Mouse (Mus musculus) thymus, adult 2 months (tissue): ENCODE results near the gene Gm26920. TPM values are rescaled to one million over a fixed set of nuclear protein-coding genes. Genes with fewer than 3 reads are reported as not detected.

Experiments
- DNase-seq: peaks from one replicate; pipeline ENCODE4 v3.0.0; 2021
- H3K27ac ChIP-seq: fragments of 200-500 bp; 2 replicates; pipeline ENCODE4 v1.5.1; 2012; ENCODE audit warnings: low read length, control low read depth; ENCODE audit not compliant: control insufficient read depth, insufficient read depth
- H3K27me3 ChIP-seq: fragments of 200-500 bp; 2 replicates; pipeline ENCODE4 v1.6.1; 2012; ENCODE audit warnings: mild to moderate bottlenecking, low read length, moderate library complexity, mixed read lengths; ENCODE audit not compliant: control insufficient read depth, insufficient read depth
- H3K36me3 ChIP-seq: fragments of 200-500 bp; 2 replicates; pipeline ENCODE4 v1.6.1; 2012; ENCODE audit warnings: mild to moderate bottlenecking, low read length, moderate library complexity; ENCODE audit not compliant: control insufficient read depth, insufficient read depth
- H3K4me1 ChIP-seq: fragments of 200-500 bp; replicated peaks from 2 replicates; pipeline ENCODE4 v1.6.1; 2012; ENCODE audit warnings: low read length; ENCODE audit not compliant: control insufficient read depth, insufficient read depth
- H3K4me3 ChIP-seq: fragments of 200-500 bp; 2 replicates; pipeline ENCODE4 v1.5.1; 2012; ENCODE audit warnings: mild to moderate bottlenecking, low read length, control low read depth, moderate library complexity; ENCODE audit not compliant: control insufficient read depth, insufficient read depth
- CTCF ChIP-seq: fragments of 200-500 bp; IDR thresholded peaks from 2 replicates; pipeline ENCODE4 v1.5.1; 2012; ENCODE audit warnings: mild to moderate bottlenecking, control low read depth, low read length, moderate library complexity, borderline replicate concordance; ENCODE audit not compliant: control insufficient read depth, poor library complexity, insufficient read depth; ENCODE audit errors: extremely low read depth
- POLR2A ChIP-seq: fragments of 200-500 bp; IDR thresholded peaks from 2 replicates; pipeline ENCODE4 v1.6.1; 2012; ENCODE audit warnings: mild to moderate bottlenecking, low read length, control low read depth, moderate library complexity; ENCODE audit not compliant: control insufficient read depth, poor library complexity, insufficient read depth; ENCODE audit errors: extremely low read depth
- WGBS: fragments of 180-500 bp; shearing (Covaris S2); methylation state at CpG from one replicate; pipeline ENCODE4 v1.1.7; 2018; 5-methylcytosine and 5-hydroxymethylcytosine counted together
- polyA plus RNA-seq: library from polyadenylated mRNA; depleted of rRNA; stranded (reverse); fragments of >200 nt; gene quantifications from 2 replicates; pipeline ENCODE4 v1.2.3, GENCODE M21; 2012; rRNA removed

Gene Gm26920
- polyA plus RNA-seq, 1 experiment = not detected

GRCm38 (mm10) chr7:30012956-30013363 lies 77.2 kb downstream of the Gm26920 start:
- Histone ChIP-seq H3K27ac (no peak overlapping the region), H3K27me3 (no peaks in the 10 kb centered on the region), H3K4me3 (no peak overlapping the region), H3K4me1 (no peaks in the 10 kb centered on the region; the same call in 1 of the 2 replicates), H3K36me3 (no peaks in the 10 kb centered on the region)
- peak; percentile 56 for DNase-seq
- WGBS = 78% methylated on average over 4 of the region's 4 CpGs
- no peak for TF ChIP-seq POLR2A
- TF ChIP-seq CTCF = no peak

GRCm38 (mm10) chr7:30010551-30011195 lies 79.5 kb downstream of the Gm26920 start:
- TF ChIP-seq POLR2A = no peak
- TF ChIP-seq CTCF = no peak
- Histone ChIP-seq H3K36me3 (no peaks in the 10 kb centered on the region), H3K4me3 (no peak overlapping the region), H3K27ac (no peak overlapping the region), H3K4me1 (no peaks in the 10 kb centered on the region; the same call in 1 of the 2 replicates), H3K27me3 (no peaks in the 10 kb centered on the region)
- no peak for DNase-seq
- WGBS = 92% methylated on average over 10 of the region's 10 CpGs

GRCm38 (mm10) chr7:30009321-30010085 lies 80.7 kb downstream of the Gm26920 start:
- no peak overlapping the region for H3K27ac ChIP-seq

GRCm38 (mm10) chr7:30008020-30008690 lies 82.1 kb downstream of the Gm26920 start:
- Histone ChIP-seq H3K27me3 (no peaks in the 10 kb centered on the region), H3K27ac (0 out of 2 replicates have a peak overlapping the region, but pooled peaks have one; percentile 8), H3K4me3 (no peak overlapping the region), H3K4me1 (no peaks in the 10 kb centered on the region; the same call in 1 of the 2 replicates), H3K36me3 (no peaks in the 10 kb centered on the region)
- TF ChIP-seq CTCF (no peak), POLR2A (no peak)
- DNase-seq = no peak
- 85% methylated on average over 6 of the region's 6 CpGs for WGBS

More at GRCm38 (mm10) chr7:30009321-30010085, 80.7 kb downstream of the Gm26920 start:
- Histone ChIP-seq H3K4me3 (no peak overlapping the region), H3K4me1 (no peaks in the 10 kb centered on the region; the same call in 1 of the 2 replicates), H3K36me3 (no peaks in the 10 kb centered on the region), H3K27me3 (no peaks in the 10 kb centered on the region)
- TF ChIP-seq POLR2A (no peak), CTCF (no peak)
- 93% methylated on average over 21 of the region's 21 CpGs for WGBS
- DNase-seq = no peak

GRCm38 (mm10) chr7:30007601-30008000 lies 82.6 kb downstream of the Gm26920 start:
- H3K4me1 ChIP-seq = no peaks in the 10 kb centered on the region; the same call in 1 of the 2 replicates
- TF ChIP-seq POLR2A (no peak), CTCF (no peak)
- H3K27me3 ChIP-seq = no peaks in the 10 kb centered on the region
- H3K36me3 ChIP-seq = no peaks in the 10 kb centered on the region
- 97% methylated on average over 1 of the region's 1 CpGs for WGBS
- H3K27ac ChIP-seq = no peak overlapping the region
- DNase-seq = no peak
- H3K4me3 ChIP-seq = no peak overlapping the region

Other genes starting within 250 kb of the Gm26920 start
- gene Zfp940, start 236.7 kb downstream of the Gm26920 start, polyA plus RNA-seq = 0.89 and 1.0 TPM in 2 replicates
- gene Zfp420, start 230.4 kb downstream of the Gm26920 start, polyA plus RNA-seq = 1.3 and 1.5 TPM in 2 replicates
- 2.5 and 3.5 TPM in 2 replicates for gene Zfp27, start 183.8 kb downstream of the Gm26920 start, polyA plus RNA-seq
- 0.36 and 0.63 TPM in 2 replicates for gene Zfp383, start 182.2 kb downstream of the Gm26920 start, polyA plus RNA-seq
- 11.8 and 12.3 TPM in 2 replicates for gene Zfp74, start 136.3 kb downstream of the Gm26920 start, polyA plus RNA-seq
- 4.4 and 4.6 TPM in 2 replicates for gene Zfp568, start 106.5 kb downstream of the Gm26920 start, polyA plus RNA-seq
- 2.2 and 3.3 TPM in 2 replicates for gene Zfp14, start 39.0 kb downstream of the Gm26920 start, polyA plus RNA-seq
- gene Zfp82, start 17.5 kb downstream of the Gm26920 start, polyA plus RNA-seq = 1.5 and 1.7 TPM in 2 replicates
- gene Zfp566, start 117 bp upstream of the Gm26920 start, polyA plus RNA-seq = 4.4 and 6.8 TPM in 2 replicates
- 30.6 and 36.4 TPM in 2 replicates for gene Zfp260, start 4.4 kb upstream of the Gm26920 start, polyA plus RNA-seq
- 5.4 and 8.1 TPM in 2 replicates for gene Zfp382, start 31.5 kb upstream of the Gm26920 start, polyA plus RNA-seq
- gene Zfp146, start 79.3 kb upstream of the Gm26920 start, polyA plus RNA-seq = 16.8 and 18.6 TPM in 2 replicates
- gene Cox7a1, start 93.7 kb upstream of the Gm26920 start, polyA plus RNA-seq = 28.1 and 85.8 TPM in 2 replicates
- gene Capns1, start 108.4 kb upstream of the Gm26920 start, polyA plus RNA-seq = 565 and 739 TPM in 2 replicates
- 131 and 157 TPM in 2 replicates for gene Polr2i, start 141.5 kb upstream of the Gm26920 start, polyA plus RNA-seq
- 42.4 and 47.1 TPM in 2 replicates for gene Tbcb, start 141.9 kb upstream of the Gm26920 start, polyA plus RNA-seq
- gene Ovol3, start 145.3 kb upstream of the Gm26920 start, polyA plus RNA-seq = 0.66 and 1.4 TPM in 2 replicates
- 0.17 and 0.26 TPM in 2 replicates for gene Thap8, start 189.7 kb upstream of the Gm26920 start, polyA plus RNA-seq
- 54.1 and 66.9 TPM in 2 replicates for gene Wdr62, start 190.0 kb upstream of the Gm26920 start, polyA plus RNA-seq
- 2.9 and 3.3 TPM in 2 replicates for gene Clip3, start 201.3 kb upstream of the Gm26920 start, polyA plus RNA-seq
- 159 and 192 TPM in 2 replicates for gene Alkbh6, start 218.3 kb upstream of the Gm26920 start, polyA plus RNA-seq
- gene Syne4, start 224.4 kb upstream of the Gm26920 start, polyA plus RNA-seq = 15.4 and 16.8 TPM in 2 replicates
- 0.74 and 0.93 TPM in 2 replicates for gene E130208F15Rik, start 231.3 kb upstream of the Gm26920 start, polyA plus RNA-seq
- 26.9 and 31.7 TPM in 2 replicates for gene Sdhaf1, start 233.5 kb upstream of the Gm26920 start, polyA plus RNA-seq